Mouse (Mus musculus) heart, adult 2 months (tissue): ENCODE measurements around the gene Pif1. TPM values are rescaled to one million over a fixed set of nuclear protein-coding genes. Genes with fewer than 3 reads are reported as not detected.
A peak's percentile ranks its signal among the peaks of the same experiment; 100 is the strongest.

Experiments used
- DNase-seq, 2 experiments: peaks; one replicate each; pipeline ENCODE4 v3.0.0; 2021
- H3K27ac ChIP-seq: fragments of 200-600 bp; 2 replicates; pipeline ENCODE4 v1.8.1; 2022
- H3K27me3 ChIP-seq: fragments of 200-500 bp; 2 replicates; pipeline ENCODE4 v1.6.1; 2012; ENCODE audit warnings: mild to moderate bottlenecking, low read length, inconsistent platforms, mixed read lengths; ENCODE audit not compliant: control insufficient read depth, insufficient read depth
- H3K36me3 ChIP-seq: fragments of 200-500 bp; 2 replicates; pipeline ENCODE4 v1.6.1; 2012; ENCODE audit warnings: low read length, inconsistent platforms; ENCODE audit not compliant: control insufficient read depth, insufficient read depth
- H3K4me1 ChIP-seq: fragments of 200-500 bp; 2 replicates; pipeline ENCODE4 v1.6.1; 2011; ENCODE audit warnings: low read length; ENCODE audit not compliant: control insufficient read depth, insufficient read depth
- H3K4me3 ChIP-seq: fragments of 200-600 bp; 2 replicates; pipeline ENCODE4 v1.8.1; 2022
- H3K79me2 ChIP-seq: fragments of 200-500 bp; replicated peaks from 2 replicates; pipeline ENCODE4 v1.6.1; 2012; ENCODE audit warnings: mild to moderate bottlenecking, inconsistent platforms, low read length, moderate library complexity, mixed read lengths; ENCODE audit not compliant: control insufficient read depth, insufficient read depth
- H3K9ac ChIP-seq: fragments of 200-500 bp; 2 replicates; pipeline ENCODE4 v1.6.1; 2012; ENCODE audit warnings: low read depth, mild to moderate bottlenecking, control low read depth, inconsistent platforms, low read length, mixed read lengths
- CTCF ChIP-seq: fragments of 200-600 bp; IDR thresholded peaks from 2 replicates; pipeline ENCODE4 v1.8.1; 2022; ENCODE audit warnings: antibody characterized with exemption, mild to moderate bottlenecking, moderate library complexity
- EP300 ChIP-seq: fragments of 200-500 bp; IDR thresholded peaks from 2 replicates; pipeline ENCODE4 v1.6.1; 2011; ENCODE audit warnings: low read depth, low read length, control low read depth; ENCODE audit not compliant: insufficient read depth
- POLR2A ChIP-seq: fragments of 200-500 bp; IDR thresholded peaks from 2 replicates; pipeline ENCODE4 v1.6.1; 2011; ENCODE audit warnings: mild to moderate bottlenecking, low read depth, low read length, control low read depth; ENCODE audit not compliant: insufficient read depth
- WGBS: fragments of 180-500 bp; shearing (Covaris S2); methylation state at CpG from one replicate; pipeline ENCODE4 v1.1.7; 2018; 5-methylcytosine and 5-hydroxymethylcytosine counted together
- intact Hi-C: fragments of 180-260 bp; cut with DNase I; formaldehyde crosslinking; loops from one replicate; pipeline ENCODE4 v1.15.1; 2025
- polyA plus RNA-seq: library from polyadenylated mRNA; depleted of rRNA; stranded (reverse); fragments of >200 nt; gene quantifications from 2 replicates; pipeline ENCODE4 v1.2.3, GENCODE M21; 2012
- total RNA-seq, 2 experiments: library from RNA; stranded (reverse); gene quantifications; 2 replicates each; pipeline ENCODE4 v1.2.3; 2021

The Pif1 gene
- total and polyA plus RNA-seq, 3 experiments: 0.23 TPM; not detected in 2

DNA sequence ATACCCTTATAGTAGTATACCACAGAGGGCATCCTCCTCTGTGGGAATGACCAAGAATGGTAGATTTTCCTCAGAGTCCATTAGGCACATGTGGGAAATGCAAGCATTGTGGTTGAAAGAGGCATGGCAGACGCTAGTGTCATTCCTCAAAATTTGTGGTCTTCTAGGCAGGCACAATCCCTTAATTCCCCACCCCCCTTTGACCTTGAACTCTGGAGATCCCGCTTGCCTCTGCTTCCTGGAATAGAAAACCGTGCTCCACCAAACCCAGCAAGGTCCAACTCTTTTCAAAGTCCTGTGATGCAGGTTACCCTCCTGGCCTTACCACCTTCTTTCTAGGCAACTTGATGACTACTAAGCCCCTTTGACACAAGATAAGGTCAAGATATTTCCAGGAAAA, 5.8 kb downstream of the Pif1 start:
- DNase-seq: no peak
- WGBS: 93% methylated on average over 3 of the region's 3 CpGs

GRCm38 (mm10) chr9:65593596-65593995, 6.6 kb downstream of the Pif1 start:
- Histone ChIP-seq H3K9ac (no peak overlapping the region), H3K36me3 (no peaks in the 10 kb centered on the region), H3K27me3 (no peaks in the 10 kb centered on the region), H3K4me1 (no peaks in the 10 kb centered on the region), H3K79me2 (no peaks in the 10 kb centered on the region), H3K27ac (no peak overlapping the region), H3K4me3 (no peak overlapping the region)
- 91% methylated on average over 9 of the region's 9 CpGs for WGBS
- TF ChIP-seq POLR2A (no peak), CTCF (no peak), EP300 (no peak)
- intact Hi-C loops: no loop called here
- DNase-seq: no peak

More for the DNA sequence above, 5.8 kb downstream of the Pif1 start:
- H3K27me3 ChIP-seq: no peaks in the 10 kb centered on the region
- no peaks in the 10 kb centered on the region for H3K36me3 ChIP-seq
- no peak overlapping the region for H3K4me3 ChIP-seq
- TF ChIP-seq CTCF (no peak), POLR2A (no peak), EP300 (no peak)
- H3K4me1 ChIP-seq: no peaks in the 10 kb centered on the region
- no peaks in the 10 kb centered on the region for H3K79me2 ChIP-seq
- H3K27ac ChIP-seq: no peak overlapping the region
- intact Hi-C loops: no loop called here
- no peak overlapping the region for H3K9ac ChIP-seq

DNA sequence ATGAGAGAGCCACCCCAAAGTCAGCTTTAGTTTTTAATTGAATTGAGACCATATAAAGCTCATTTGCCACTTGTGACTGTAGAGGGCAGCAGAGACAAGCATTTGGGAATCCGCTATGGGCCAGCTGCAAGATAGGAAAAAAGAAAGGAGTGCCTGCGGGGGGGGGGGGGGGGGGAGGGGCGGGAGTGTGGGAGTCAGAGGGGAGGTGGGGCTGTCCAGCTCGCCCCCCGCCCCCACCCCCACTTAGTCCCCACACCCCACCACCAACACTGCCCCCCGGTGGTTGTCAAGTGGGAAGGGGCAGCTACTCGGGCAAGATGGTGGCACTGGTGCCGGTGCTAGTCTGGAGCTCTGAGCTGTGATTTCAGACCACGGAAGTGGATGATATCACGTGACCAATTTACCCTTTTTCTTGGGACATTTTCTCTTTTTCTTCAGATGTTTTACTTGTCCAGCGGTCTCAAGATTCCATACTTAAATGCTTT, 11.8 kb downstream of the Pif1 start:
- no peaks in the 10 kb centered on the region for H3K79me2 ChIP-seq
- no peaks in the 10 kb centered on the region for H3K36me3 ChIP-seq
- intact Hi-C loops: no loop called here
- DNase-seq: peak; percentile 48 to 50
- no peaks in the 10 kb centered on the region for H3K4me1 ChIP-seq
- peak overlapping the region; percentile 15; the same call in 1 of the 2 replicates for H3K4me3 ChIP-seq
- no peak overlapping the region for H3K9ac ChIP-seq
- peak overlapping the region; percentile 20 for H3K27ac ChIP-seq
- no peaks in the 10 kb centered on the region for H3K27me3 ChIP-seq
- 36% methylated on average over 9 of the region's 11 CpGs for WGBS
- TF ChIP-seq CTCF: peak; percentile 84
- TF ChIP-seq POLR2A: no peak
- TF ChIP-seq EP300: no peak

DNA sequence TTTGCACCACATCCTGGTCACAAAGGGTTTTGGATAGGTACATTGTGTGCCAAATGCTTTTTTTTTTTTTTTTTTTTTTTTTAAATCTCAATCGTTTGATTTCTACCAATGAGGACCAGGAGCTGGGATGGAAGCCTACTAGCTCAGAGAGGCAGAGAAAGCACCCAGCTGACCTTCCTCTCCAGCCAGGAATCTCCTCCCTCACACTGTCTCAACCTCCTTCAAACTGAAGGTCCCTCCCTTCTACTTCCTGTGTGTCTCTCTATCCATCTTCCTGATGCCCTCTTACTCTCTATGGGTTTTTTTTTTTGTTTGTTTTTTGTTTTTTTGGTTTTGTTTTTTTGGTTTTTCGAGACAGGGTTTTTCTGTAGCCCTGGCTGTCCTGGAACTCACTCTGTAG, 14.0 kb downstream of the Pif1 start:
- H3K36me3 ChIP-seq: no peaks in the 10 kb centered on the region
- WGBS: 59% methylated on average over 2 of the region's 2 CpGs
- TF ChIP-seq POLR2A: no peak
- no peak for TF ChIP-seq CTCF
- no peak for TF ChIP-seq EP300
- intact Hi-C loops: loop anchor here (10.0 kb wide), 1 partner anchor 404 kb away; no protein-coding TSS in a partner anchor
- no peaks in the 10 kb centered on the region for H3K4me1 ChIP-seq
- H3K27me3 ChIP-seq: no peaks in the 10 kb centered on the region
- no peak overlapping the region for H3K9ac ChIP-seq
- no peak for DNase-seq
- H3K4me3 ChIP-seq: no peak overlapping the region
- no peaks in the 10 kb centered on the region for H3K79me2 ChIP-seq
- H3K27ac ChIP-seq: no peak overlapping the region

GRCm38 (mm10) chr9:65603401-65604102, 16.6 kb downstream of the Pif1 start:
- intact Hi-C loops: loop anchor here (10.0 kb wide), 1 partner anchor 401 kb away; no protein-coding TSS in a partner anchor
- Histone ChIP-seq H3K9ac (no peak overlapping the region), H3K79me2 (no peaks in the 10 kb centered on the region), H3K36me3 (no peaks in the 10 kb centered on the region), H3K4me1 (no peaks in the 10 kb centered on the region), H3K4me3 (no peak overlapping the region), H3K27ac (no peak overlapping the region), H3K27me3 (no peaks in the 10 kb centered on the region)
- DNase-seq: no peak
- WGBS: 58% methylated on average over 8 of the region's 8 CpGs
- TF ChIP-seq EP300 (no peak), CTCF (peak; percentile 67)

DNA sequence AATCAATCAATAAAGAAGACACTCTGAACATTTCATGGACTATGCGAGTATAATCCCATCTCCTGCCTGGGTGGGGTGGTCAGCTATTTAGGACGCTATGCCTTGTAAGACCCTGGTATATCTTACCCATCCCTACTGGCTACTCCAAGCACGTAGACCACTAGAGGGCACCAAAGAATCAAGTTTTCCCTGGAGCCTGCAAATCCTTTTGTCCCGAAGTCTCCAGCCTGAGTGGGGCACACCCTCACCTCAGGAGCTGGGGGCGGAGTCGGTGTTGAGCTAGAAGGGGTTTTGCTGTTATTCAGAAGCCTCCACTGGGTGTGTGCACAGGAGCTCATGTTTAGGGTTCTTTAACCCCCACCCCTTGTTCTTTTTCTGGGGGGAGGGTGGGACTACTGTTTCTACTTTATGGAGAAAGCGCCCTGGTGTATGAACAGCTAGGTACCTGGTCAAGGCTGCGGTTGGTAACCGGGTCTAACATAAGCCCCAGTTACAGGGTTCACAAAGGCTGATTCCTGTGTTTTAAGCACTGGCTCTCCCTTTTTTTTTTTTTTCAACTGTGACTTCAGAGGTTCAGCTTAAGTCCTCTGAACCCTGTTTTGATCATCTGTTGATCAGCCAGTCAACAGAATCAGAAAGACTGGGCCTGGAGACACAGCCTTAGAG, 18.6 kb downstream of the Pif1 start:
- Histone ChIP-seq H3K36me3 (no peaks in the 10 kb centered on the region), H3K9ac (no peak overlapping the region), H3K4me1 (no peaks in the 10 kb centered on the region), H3K4me3 (no peak overlapping the region), H3K79me2 (no peaks in the 10 kb centered on the region), H3K27ac (no peak overlapping the region), H3K27me3 (no peaks in the 10 kb centered on the region)
- WGBS: 11% methylated on average over 9 of the region's 9 CpGs
- TF ChIP-seq EP300: peak; percentile 50; the same call in 1 of the 2 replicates
- no peak for TF ChIP-seq POLR2A
- TF ChIP-seq CTCF: peak; percentile 88
- intact Hi-C loops: loop anchor here (1.0 to 10.0 kb wide), 4 partner anchors 59 to 399 kb away; no protein-coding TSS in a partner anchor
- DNase-seq: peak; percentile 48 to 57
